Mouse (Mus musculus): Measurements from ENCODE around the gene Tyk2.

DNA sequence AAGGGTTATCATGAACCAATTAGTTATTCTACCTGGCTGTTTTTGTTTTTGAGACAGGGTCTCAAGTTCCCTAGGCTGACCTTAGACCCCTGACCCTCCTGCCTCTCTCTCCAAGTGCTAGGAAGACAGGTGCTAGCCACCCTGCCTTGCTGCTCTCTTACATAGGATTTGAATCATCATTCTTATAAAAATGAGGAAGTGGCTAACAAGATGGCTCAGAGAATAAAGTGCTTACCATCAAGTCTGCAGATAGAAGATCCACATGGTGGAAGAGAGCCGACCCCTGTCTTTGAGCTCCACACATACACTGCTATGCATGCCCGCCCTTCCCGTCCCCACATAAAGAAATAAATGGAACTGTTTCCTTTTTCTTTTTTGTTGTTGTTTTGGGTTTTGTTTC, 23.7 kb upstream of the Tyk2 start:
- TF ChIP-seq MAFK (IDR thresholded peaks at IDR 0.05; ENCODE audit: insufficient read depth, low read depth, low read length) (no peak), ZC3H11A (IDR thresholded peaks at IDR 0.05; ENCODE audit: borderline replicate concordance, low read depth, low read length) (no peak), ZNF384 (IDR thresholded peaks at IDR 0.05; ENCODE audit: low read depth, low read length) (no peak)
